Mouse (Mus musculus): Measurements from ENCODE around the gene Fstl3. TPM values are rescaled to one million over a fixed set of nuclear protein-coding genes. Genes with fewer than 3 reads are reported as not detected.
A peak's percentile ranks its signal among the peaks of the same experiment; 100 is the strongest.

The Fstl3 gene
- total RNA-seq, 2 experiments from 2014 or later, result 3.5 to 4.5 TPM

DNA sequence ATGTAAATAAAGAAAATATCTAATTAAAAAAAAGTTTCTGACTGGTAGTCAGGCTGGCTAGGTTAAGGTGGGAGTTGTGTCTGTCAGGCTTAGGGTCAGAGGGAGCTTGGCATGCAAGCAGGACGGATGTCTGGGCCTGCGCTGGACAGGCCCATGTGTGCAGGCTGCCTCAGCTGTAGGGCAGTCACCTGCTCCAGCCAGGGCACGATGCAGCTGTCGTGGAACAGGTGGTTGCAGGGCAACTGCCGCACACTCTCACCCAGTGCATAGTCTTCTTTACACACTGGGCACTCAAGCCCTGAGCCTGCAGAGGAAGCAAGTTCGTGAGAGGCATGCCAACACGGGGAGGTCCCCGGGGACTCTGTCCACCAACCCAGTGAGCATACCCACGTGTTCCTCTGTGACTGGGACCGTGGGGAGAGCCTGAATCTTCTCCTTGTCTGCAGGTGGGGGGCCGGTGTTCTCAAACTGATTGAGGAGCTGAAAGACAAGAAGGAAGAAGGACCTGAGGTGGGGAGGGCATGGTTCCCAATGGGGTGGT lies 16.4 kb upstream of the Fstl3 start:
- DNase-seq, result no peak

DNA sequence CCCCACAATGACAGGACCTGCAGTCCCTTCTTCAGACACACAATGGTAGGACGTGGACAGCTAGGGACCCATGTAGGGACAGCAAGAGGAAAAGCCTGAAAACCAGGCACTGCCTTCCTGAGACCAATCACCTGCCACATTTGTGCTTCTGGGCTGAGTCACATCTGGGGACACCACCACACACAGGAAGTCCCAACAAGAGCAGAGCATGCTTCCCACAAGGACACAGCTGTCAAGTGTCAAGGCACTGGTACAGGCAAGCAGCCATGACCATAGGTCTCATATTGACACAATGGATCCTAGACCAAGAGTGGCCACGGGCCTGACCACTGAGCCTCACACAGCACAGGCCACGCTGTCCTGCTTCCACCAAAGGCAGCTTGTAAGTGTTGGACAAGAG lies 14.2 kb upstream of the Fstl3 start:
- DNase-seq, result no peak

DNA sequence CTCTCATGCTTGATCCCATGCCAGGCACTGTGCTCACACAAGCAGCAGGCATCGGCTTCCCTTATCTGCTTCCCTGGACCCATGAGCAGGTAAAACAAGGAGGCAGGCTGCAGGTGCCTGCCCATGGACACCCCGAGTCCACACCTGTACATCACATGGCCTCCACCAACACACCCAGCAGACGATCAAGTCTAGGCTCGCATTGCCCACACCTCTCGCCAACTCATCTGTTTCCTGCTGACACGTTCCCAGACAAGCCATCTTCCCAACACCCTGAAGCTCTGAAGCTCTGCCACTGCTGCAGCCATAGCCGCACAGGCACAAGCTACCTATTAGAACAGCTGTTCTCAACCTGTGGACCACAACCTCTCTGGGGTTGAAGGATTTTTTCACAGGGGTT lies 12.8 kb upstream of the Fstl3 start:
- no peak for DNase-seq

DNA sequence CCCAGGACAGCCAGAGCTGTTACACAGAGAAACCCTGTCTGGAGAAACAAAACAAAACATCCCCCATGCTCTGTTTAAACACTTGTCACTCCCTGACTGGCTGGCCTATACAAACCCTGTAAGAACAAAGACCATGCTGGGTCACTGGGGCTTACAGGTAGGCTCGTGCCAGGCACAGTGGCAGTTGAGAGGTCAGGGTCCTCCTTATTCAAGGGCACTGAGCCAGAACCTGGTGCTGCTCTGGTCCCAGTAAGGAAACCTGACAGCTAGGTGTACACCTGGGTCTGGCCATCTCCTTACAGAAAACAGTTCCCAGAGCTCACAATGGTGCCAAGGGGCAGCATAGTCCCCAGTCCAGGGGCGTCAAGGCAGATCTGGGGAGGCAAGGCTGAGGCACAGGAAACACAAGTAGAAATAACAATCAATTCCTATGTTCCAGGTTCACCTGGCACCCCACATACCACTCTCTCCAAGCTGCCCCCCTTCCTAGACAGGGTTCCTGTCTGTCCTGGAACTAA lies 11.8 kb upstream of the Fstl3 start:
- DNase-seq, result no peak

DNA sequence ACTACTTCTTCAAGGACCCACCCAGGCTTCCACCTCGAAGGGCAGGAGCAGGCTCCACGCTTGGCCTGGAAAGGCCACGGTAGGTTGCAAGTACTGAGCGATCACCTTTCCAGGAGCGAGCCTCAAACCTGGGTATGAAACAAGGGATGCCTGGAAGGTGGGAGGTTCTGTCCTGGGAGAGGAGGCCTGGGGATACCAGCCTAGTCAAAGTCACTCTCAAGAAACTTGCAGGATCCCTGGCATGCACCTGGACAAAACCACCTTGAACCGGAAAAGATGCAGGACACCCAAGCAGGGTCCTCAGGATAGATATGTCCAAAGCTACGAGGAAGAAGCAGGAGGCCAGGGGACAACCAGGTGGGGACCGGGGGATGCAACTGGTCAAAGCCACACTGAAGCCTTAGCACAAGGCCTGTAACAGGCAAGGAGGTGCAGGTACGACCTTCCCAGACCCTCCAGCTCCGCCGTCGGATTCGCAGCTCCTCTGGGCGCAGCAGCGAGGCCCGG lies 11.0 kb upstream of the Fstl3 start:
- peak in 1 of 2 experiments; percentile 31 for DNase-seq

DNA sequence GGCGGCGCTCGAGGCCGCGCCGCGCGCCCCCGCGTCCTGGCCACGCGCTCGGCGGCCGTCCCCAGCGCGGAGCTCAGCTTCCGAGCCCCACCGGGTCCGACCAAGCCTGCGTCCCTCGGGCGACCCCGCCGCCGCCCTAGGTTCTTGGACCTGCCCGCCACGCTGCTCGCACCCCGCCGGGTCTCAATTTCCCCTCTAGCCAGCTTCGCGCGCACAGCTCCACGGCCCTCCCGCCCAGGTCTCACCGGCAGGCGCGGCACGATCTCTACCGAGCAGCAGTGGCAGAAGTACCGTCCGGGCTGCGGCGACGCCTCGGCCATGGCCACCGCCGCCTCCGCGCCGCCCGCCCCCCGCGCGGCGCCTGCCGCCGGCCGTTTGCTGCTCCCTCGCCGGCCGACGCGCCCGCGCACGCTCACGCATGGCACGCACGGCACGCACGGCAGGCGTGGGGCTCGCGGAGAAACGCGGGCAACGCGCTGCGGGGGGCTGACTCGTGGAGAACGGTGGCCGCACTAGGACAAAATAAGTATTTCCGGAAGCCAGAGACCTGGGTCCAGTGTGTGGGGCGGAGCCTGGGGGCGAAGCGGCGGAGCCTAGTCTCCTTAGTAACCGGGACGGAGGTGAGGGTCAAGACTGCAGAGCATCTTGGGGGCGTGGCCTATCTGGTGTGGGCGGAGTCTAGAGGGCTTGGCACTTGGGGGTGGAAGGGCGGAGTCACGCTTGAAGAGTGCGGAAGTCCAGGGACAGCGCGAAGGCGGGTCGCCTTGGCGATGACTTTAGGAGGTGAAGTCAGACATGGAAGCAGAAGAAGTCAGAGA lies 10.4 kb upstream of the Fstl3 start, which contains the start of gene Rnf126:
Rnf126 (minus strand) TSS at position 445 of the 818 bp plus-strand sequence.
- peak; percentile 99 for DNase-seq

DNA sequence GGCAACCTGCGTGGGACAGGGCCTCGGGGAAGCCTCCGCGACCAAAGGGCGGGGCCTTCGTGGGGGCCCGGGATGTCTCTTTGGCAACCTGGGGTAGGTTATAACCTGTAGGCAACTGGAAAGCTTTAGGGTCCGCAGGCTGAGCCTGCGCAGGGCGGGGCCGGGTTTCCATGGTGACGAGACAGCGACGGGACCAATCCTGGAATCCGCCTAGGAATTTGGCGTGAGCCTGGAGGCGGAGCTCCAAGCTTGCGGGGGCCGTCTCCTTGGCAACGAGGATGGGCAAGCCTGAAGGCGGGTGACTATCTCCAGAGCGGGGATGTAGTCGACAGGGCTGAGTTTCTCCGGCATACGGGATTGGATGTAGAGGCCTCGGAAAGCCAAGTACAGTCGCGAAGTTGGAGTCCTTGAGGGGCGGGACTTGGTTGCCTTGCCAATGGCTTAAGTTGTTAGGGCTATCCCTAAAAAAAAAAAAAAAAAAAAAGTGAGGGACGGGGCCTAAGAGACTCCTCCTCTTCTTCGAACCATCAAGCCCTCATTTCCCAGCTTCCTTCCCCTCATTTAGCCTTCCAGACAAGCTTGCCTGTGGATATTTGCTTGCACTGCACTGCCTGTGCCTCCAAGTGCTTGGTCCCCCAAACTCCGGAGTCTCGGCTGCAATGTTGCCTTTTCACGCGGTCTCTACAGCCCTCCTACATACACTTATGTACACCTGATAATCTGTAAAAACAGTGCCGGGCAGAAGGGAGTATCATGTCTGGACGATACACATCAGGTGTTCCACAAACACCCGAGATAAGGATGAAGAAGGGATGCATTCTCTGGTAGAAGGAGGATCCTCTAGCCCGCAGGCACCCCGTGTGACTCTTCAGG lies 9.5 kb upstream of the Fstl3 start:
- peak; percentile 93 to 94 for DNase-seq

DNA sequence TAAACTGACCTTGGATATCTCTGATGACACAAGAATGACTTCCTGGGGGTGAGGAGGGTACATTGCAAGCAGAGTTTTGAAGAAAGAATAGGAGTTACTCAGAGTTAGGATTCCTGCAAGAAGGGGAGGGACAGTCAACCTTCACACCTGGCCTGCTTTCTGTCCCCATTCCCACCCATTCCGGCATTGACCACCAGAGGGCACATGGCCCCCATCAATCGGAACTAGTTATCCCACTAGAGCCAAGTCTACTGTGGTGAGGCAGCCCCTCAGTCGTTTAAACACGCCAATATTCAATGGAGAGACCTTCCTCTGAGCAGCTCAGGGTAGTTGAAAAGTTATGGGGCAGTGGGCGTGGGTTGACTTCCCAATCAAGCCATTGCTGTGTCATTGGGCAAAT lies 8.7 kb upstream of the Fstl3 start:
- DNase-seq, result peak; percentile 70 to 87

DNA sequence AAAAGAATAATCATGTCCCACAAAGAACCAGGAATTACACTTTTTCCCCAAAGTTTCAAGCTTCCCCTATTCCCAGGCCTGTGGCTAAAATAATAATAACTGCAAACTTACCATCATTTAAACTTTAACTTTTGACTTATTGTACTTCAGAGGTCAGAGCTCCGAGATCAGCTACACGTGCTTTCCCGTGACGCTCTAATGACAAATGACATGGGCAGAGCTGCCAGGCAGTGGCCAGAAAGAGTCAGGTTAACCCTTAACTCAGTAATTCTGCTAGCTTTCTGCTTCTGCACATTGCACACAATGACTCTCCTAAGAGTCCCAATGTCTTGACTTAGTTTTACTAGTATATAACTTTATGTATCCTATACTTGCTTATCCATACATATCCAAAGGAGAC lies 7.7 kb upstream of the Fstl3 start:
- no peak for DNase-seq

DNA sequence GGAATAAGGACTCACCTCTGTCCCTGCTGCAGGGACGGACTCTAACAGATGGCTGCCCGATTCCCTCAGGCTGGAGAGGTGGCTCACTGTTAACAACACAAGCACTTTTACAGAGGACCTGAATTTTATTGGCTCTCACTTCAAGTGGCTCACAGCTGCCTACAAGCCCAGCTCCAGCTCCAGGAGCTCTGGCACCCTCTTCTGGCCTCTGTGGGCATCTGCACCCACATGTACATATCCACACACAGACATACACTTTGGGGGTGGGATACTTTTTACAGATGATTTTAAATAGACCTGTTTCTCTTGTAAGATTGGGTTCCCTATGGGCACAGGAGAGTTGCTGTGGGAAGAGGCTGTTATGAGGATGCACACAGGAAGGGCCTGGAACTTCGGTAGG lies 4.8 kb upstream of the Fstl3 start:
- DNase-seq, result no peak

DNA sequence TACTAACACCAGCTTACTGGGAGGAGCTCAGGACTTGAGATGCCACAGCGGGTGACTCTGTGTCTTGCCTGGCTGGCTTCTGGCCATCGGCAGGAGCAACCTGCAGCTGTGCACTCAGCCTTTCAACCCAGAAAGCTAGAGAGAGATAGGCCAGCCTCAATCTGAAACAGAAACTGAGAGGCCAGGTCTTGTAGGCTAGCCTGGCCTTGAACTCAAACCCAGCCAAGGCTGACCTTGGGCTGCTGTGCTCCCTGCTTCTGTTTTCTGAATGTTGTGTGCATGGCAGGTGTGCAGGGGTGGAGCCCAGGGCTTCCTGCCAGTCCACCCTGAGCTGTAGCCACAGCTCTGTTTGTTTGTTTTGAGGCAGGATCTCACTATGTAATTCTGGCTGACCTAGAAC lies 3.9 kb upstream of the Fstl3 start:
- DNase-seq, result no peak

DNA sequence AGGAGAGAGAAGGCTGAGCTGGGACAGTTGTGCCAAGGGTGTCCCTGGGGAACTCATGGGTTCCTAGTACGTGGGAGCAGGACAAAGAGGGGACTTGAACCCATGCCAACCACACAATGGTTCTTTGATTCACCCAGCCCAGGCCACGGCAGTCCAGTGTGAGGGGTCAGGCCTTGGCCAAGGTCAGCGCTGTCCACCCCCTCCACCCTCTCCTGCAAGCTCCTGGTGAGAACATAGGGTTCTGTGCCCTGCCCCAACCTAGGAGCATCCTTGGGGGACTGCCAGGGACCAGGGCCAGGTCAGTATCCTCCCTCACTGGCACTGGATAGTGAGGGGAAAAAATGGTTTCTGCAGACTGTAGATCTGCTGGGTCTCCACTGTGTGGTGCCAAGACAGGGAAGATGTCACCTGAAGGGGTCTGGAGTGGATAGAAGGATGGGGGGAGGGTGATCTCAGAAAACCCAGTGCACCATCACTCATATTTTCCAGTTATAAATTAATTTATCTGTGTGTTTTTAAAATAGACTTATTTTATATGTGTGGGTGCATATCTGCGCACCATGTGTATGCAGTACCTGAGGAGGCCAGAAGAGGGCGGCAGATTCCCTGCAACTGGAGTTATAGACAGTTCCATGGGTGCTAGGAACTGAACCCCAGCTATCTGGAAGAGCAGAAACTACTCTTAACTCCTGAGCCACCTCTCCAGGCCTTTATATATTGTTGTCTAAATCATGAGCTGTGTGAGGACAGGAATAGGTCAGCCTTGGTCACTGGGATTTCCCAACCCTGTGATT lies 2.4 kb upstream of the Fstl3 start:
- no peak for DNase-seq

DNA sequence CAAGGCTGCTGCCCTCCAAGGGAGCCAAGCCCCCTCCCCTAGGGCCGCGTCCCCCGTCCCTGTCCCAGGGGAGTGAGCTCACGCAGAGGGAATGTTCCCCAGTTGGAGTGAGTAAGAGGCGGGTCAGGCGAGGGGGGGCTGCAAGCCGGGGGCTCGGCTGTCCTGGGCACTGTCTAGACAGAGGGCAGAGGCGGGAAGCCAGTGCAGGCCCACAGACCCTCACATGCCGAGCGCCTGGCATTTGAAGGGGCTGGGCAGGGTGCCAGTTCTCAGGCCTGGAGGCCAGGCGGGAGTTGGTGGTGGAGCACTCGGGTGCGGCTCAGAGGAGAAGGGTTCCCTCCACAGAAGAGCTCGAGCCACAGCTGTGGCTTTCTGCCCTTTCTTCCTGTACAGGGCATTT lies 934 bp downstream of the Fstl3 start:
- DNase-seq, result peak; percentile 50 to 61

DNA sequence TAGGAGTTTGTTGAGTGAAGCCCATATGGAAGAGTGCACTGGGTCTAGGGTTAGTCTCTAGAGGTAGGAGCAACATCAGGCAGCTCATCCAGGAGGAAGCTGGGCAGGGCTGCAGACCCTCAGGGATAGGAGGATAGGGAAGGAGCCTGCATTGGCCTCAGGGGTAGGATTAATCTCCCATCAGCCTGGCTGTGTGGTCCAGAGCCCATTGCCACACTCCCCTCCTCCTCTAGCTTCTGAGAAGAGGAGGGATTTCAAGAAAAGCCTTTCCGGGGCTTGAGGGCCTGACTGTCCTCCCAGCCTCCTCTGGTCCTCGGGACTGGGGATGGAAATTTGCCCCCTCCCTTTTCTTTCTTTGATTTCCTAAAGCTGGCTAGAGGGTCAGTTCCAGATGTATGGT lies 2.1 kb downstream of the Fstl3 start:
- DNase-seq, result no peak

DNA sequence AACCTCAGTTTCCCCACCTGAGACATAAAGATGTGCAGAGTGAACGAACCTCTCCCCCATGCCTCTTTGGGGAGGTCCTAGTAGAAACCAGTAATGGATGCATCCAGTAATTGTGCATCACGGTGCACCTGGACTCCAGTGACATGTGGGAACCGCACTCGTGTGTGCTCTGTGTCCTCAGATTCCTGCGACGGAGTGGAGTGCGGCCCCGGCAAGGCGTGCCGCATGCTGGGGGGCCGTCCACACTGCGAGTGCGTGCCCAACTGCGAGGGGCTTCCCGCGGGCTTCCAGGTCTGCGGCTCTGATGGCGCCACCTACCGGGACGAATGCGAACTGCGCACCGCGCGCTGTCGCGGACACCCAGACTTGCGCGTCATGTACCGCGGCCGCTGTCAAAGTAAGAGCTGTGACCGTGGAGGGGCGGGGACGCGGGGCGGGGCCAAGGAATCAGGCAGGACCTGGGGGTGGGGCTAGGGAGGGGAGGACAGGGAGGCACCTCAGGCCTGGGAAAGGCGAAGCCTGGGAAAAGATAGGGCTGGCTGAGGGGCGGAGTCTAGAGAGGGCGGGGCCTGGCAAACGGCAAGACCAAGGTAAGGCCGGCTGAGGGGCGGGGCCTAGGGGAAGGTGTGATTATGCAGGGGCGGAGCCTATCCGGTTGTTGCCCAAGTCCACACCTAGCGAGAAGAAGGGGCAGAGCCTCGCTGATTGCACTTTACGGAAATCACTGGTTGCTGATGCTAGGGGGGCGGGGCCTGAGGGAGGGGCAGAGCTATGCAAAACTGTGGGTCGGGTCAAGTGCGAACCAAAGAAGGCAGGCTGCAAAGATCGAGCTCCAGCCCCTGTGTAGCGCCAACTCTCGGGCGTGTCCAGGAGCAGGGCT lies 3.0 kb downstream of the Fstl3 start:
- DNase-seq, result peak; percentile 94 to 96

DNA sequence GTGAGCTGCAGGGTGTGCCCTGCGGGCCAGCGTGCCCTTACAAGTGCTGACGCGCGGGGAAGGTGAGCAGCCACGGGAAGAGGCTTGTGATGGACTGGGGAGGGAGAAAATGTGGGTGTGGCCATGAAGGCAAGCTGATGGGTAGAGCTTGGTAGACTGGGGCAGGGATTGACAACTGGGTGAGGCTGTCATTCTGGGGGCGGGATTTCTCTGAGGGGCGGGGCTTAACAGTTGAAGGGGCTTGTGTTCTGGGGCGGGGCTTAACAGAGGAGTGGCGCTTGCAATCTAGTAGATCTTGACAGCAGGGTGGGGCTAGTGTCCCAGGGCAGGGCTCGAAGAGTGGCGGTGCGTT lies 3.6 kb downstream of the Fstl3 start:
- DNase-seq, result no peak

DNA sequence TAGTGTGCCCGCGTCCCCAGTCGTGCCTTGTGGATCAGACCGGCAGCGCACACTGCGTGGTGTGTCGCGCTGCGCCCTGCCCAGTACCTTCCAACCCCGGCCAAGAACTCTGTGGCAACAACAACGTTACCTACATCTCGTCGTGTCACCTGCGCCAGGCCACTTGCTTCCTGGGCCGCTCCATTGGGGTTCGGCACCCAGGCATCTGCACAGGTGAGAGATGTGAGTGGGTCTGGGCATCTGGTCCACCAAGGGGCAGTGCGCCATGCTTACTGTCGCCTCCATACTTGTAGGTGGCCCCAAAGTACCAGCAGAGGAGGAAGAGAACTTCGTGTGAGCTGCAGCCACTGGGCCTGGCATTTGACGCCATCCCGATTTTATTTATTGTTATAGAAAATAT lies 4.1 kb downstream of the Fstl3 start:
- no peak for DNase-seq

DNA sequence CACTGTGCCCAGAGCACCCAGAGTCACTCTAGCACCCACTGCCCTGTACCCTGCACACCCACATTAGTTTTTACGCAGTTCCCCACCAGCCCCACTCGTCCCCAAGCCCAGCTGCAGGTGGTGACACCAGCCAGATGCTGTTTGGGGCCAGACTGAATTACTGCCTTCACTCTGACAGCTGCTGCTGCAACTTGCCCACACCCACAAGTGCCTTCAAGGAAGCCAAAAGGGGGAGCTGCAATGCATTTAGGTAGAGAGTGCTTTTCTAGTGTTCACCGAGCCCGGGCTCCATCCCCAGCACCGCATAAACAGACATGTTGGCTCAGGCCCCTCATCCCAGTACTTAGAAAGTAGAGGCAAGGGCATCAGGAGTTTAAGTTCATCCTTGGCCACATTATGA lies 4.9 kb downstream of the Fstl3 start:
- DNase-seq, result no peak

DNA sequence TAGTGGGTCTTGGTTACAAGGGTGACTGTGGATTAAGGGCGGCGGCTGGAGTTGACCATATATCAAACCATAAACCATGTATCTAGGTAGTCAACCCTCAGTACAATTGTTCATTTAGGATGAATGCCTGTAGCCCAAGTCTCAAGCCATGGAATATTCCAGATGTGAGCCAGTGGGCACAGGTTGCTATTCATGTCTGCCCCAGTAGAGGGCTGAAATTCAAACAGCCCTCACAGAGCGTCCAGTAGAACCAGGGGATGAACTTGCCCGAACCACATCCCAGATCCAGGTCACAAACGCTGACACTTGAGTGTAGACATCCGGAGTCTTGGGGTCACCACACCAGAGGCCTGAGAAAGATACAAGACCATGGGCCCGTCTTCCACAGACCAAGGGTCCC lies 6.0 kb downstream of the Fstl3 start:
- DNase-seq, result no peak

DNA sequence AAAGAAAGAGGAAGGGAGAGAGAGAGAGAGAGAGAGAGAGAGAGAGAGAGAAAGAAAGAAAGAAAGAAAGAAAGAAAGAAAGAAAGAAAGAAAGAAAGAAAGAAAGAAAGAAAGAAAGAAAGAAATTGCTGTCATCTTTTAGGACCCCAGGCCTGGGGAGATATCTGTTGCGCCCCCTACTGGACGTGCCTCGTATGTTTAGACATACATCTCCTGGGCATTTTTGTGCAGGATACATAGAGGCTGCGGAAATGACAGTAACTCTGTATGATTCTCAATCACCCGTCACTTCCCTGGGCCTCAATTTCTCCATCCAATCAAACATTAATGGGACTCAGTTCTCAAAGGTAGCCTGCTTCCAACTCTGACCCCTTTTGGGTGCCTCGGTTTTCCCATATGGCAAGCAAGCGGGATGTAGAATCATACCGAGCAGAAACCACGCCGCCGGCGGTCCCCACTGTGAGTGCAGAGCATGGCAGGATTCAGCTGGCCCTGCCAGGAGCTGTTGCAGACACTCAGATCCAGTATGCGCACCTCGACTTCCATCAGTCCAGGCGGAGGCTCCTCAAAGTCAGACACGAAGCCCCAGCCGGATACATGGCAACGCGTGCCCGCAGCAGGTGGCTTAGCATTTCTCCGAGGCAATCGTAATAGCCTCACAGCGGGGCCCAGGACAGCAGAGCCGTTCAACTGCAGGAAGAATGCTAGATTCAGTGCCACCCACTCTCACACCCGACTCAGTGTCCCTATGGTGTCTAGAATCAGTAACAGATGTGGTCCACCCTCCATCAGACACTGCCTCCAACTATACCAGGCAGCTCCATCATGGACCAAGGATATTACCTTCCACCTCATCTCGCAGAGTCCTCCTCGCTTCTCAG lies 7.1 kb downstream of the Fstl3 start:
- DNase-seq, result peak in 1 of 2 experiments; percentile 65

Data from heart, adult 18-20 months (tissue).